In the genomic region with DNA sequence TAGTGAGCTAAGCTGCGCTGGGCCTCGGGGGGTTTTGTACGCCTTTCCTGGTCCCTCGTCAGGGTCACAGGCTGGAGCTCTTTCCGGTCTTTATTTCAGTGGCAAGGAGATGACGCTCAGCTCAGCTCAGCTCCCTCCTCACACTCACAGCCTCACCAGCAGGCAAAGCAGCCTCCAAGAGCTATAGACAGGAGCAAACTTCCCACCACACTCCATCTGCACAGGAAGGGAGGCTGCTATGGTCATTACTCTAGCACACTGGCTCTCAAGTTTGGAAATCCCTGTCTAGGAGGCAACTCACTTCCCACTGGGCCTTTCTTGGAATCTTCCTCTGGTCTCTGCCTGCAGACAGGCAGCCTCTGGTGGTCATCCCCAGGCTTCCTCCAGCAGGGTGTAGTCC, we compare ENCODE assay signal across 12 mouse cellular contexts.
DNase-seq lines count a peak whose midpoint lies in the region; ATAC-seq and TF ChIP-seq lines count a peak whose summit lies in the region.
"Had no signal": no experiment of that assay in that cellular context is flagged by ENCODE, and none has a peak within 500 bp of the region (broad histone marks: within the 10 kb centered on the region; RNA-seq: fewer than 3 reads in every experiment).

No protein-coding gene starts in this region.

- H3K4me2 ChIP-seq in hindbrain, embryonic 13.5 days = no peak overlapping the region
- no peak overlapping the region for H3K4me2 ChIP-seq in hindbrain, embryonic 12.5 days (replicated peaks)
- no peak overlapping the region for H3K4me2 ChIP-seq in lung, embryonic 15.5 days
- H3K4me2 ChIP-seq in heart, postnatal 0 days (ENCODE audit: low read depth, low read length) = no peak overlapping the region
- no peak overlapping the region for H3K4me2 ChIP-seq in stomach, postnatal 0 days (replicated peaks; ENCODE audit: low read depth)
- H3K4me2 ChIP-seq: forebrain, embryonic 13.5 days; hindbrain, embryonic 15.5 days; liver, embryonic 15.5 days had no signal

- no peak for DNase-seq in lung, adult 2 months
- DNase-seq in heart, postnatal 0 days (ENCODE audit: low spot score) = no peak
- DNase-seq in stomach, postnatal 0 days (ENCODE audit: low spot score) = no peak
- no peak for DNase-seq in spleen, postnatal 14 days (ENCODE audit: low spot score in 2 of 2)
- DNase-seq: cerebellum, adult 9-11 months; gastrocnemius, postnatal 25 days had no signal

- no peak for TF ChIP-seq CTCF in lung, adult 2 months (IDR thresholded peaks at IDR 0.05; ENCODE audit: insufficient read depth, low read length)
- TF ChIP-seq CTCF in heart, postnatal 0 days (IDR thresholded peaks at IDR 0.05; ENCODE audit: low read depth) = no peak
- no peak for TF ChIP-seq CTCF in stomach, postnatal 0 days (IDR thresholded peaks at IDR 0.05; ENCODE audit: low read depth)

- no peak overlapping the region for H3K9ac ChIP-seq in hindbrain, embryonic 13.5 days
- no peak overlapping the region for H3K9ac ChIP-seq in hindbrain, embryonic 12.5 days
- H3K9ac ChIP-seq in lung, embryonic 15.5 days = no peak overlapping the region
- H3K9ac ChIP-seq in heart, postnatal 0 days (replicated peaks; ENCODE audit: low read depth, low read length) = no peak overlapping the region
- H3K9ac ChIP-seq in stomach, postnatal 0 days (ENCODE audit: low read length) = no peak overlapping the region; the same call in 1 of the 2 replicates
- H3K9ac ChIP-seq: forebrain, embryonic 13.5 days; hindbrain, embryonic 15.5 days; liver, embryonic 15.5 days had no signal

- H3K9me3 ChIP-seq in hindbrain, embryonic 13.5 days = no peaks in the 10 kb centered on the region
- H3K9me3 ChIP-seq in hindbrain, embryonic 12.5 days (replicated peaks) = no peaks in the 10 kb centered on the region
- H3K9me3 ChIP-seq in lung, embryonic 15.5 days = no peaks in the 10 kb centered on the region
- no peaks in the 10 kb centered on the region for H3K9me3 ChIP-seq in heart, postnatal 0 days (replicated peaks; ENCODE audit: control insufficient read depth, low read length)
- no peaks in the 10 kb centered on the region for H3K9me3 ChIP-seq in stomach, postnatal 0 days (ENCODE audit: control insufficient read depth, low read length)
- H3K9me3 ChIP-seq: forebrain, embryonic 13.5 days; hindbrain, embryonic 15.5 days; liver, embryonic 15.5 days had no signal

- no peak for ATAC-seq in hindbrain, embryonic 13.5 days (ENCODE audit: low FRiP score)
- no peak for ATAC-seq in hindbrain, embryonic 12.5 days (ENCODE audit: low FRiP score)
- ATAC-seq in lung, embryonic 15.5 days (ENCODE audit: borderline replicate concordance, extremely low read depth, low FRiP score, low TSS enrichment) = no peak
- peak; percentile 57 for ATAC-seq in heart, postnatal 0 days (ENCODE audit: insufficient read depth, low read depth)
- no peak for ATAC-seq in stomach, postnatal 0 days (ENCODE audit: low FRiP score, low TSS enrichment)
- ATAC-seq: forebrain, embryonic 13.5 days had no signal

- TF ChIP-seq POLR2A in lung, adult 2 months (IDR thresholded peaks at IDR 0.05; ENCODE audit: borderline replicate concordance, extremely low read depth, low read depth, low read length) = no peak

- no peaks in the 10 kb centered on the region for H3K27me3 ChIP-seq in hindbrain, embryonic 13.5 days
- no peaks in the 10 kb centered on the region for H3K27me3 ChIP-seq in hindbrain, embryonic 12.5 days
- no peaks in the 10 kb centered on the region for H3K27me3 ChIP-seq in lung, embryonic 15.5 days
- no peaks in the 10 kb centered on the region for H3K27me3 ChIP-seq in heart, postnatal 0 days (ENCODE audit: control insufficient read depth, insufficient read depth, low read length)
- H3K27me3 ChIP-seq in stomach, postnatal 0 days (ENCODE audit: control insufficient read depth, insufficient read depth, low read length) = no peaks in the 10 kb centered on the region
- H3K27me3 ChIP-seq: forebrain, embryonic 13.5 days; hindbrain, embryonic 15.5 days; liver, embryonic 15.5 days had no signal

- no peak overlapping the region for H3K4me3 ChIP-seq in hindbrain, embryonic 13.5 days
- no peak overlapping the region for H3K4me3 ChIP-seq in hindbrain, embryonic 12.5 days
- H3K4me3 ChIP-seq in lung, embryonic 15.5 days = no peak overlapping the region
- no peak overlapping the region for H3K4me3 ChIP-seq in lung, adult 2 months (replicated peaks; ENCODE audit: extremely low read depth, low read depth, low read length)
- no peak overlapping the region for H3K4me3 ChIP-seq in heart, postnatal 0 days (ENCODE audit: low read depth, low read length)
- H3K4me3 ChIP-seq in stomach, postnatal 0 days (ENCODE audit: low read depth, low read length) = no peak overlapping the region
- H3K4me3 ChIP-seq: forebrain, embryonic 13.5 days; hindbrain, embryonic 15.5 days; liver, embryonic 15.5 days had no signal

- WGBS in hindbrain, embryonic 13.5 days = 75% methylated on average over 6 of the region's 6 CpGs
- WGBS in hindbrain, embryonic 12.5 days = 61% methylated on average over 6 of the region's 6 CpGs
- WGBS in lung, embryonic 15.5 days = 85% methylated on average over 6 of the region's 6 CpGs
- 84% methylated on average over 6 of the region's 6 CpGs for WGBS in lung, adult 2 months
- 68% methylated on average over 6 of the region's 6 CpGs for WGBS in heart, postnatal 0 days
- WGBS in stomach, postnatal 0 days = 81% methylated on average over 6 of the region's 6 CpGs

- peak overlapping the region; percentile 30; the same call in 1 of the 2 replicates for H3K27ac ChIP-seq in hindbrain, embryonic 13.5 days
- H3K27ac ChIP-seq in hindbrain, embryonic 12.5 days = no peak overlapping the region
- 0 out of 2 replicates have a peak overlapping the region, but pooled peaks have one; percentile 7 for H3K27ac ChIP-seq in lung, embryonic 15.5 days
- H3K27ac ChIP-seq in heart, postnatal 0 days (ENCODE audit: low read depth) = peak overlapping the region; percentile 82
- H3K27ac ChIP-seq in stomach, postnatal 0 days (replicated peaks) = peak overlapping the region; percentile 74
- H3K27ac ChIP-seq: forebrain, embryonic 13.5 days; hindbrain, embryonic 15.5 days; liver, embryonic 15.5 days had no signal

- TF ChIP-seq EP300 in heart, postnatal 0 days (IDR thresholded peaks at IDR 0.05; ENCODE audit: low read depth) = no peak
- TF ChIP-seq EP300 in stomach, postnatal 0 days (optimal IDR thresholded peaks at IDR 0.05) = no peak

- peaks cover 5% of the 10 kb centered on the region; the same call in 1 of the 2 replicates for H3K36me3 ChIP-seq in hindbrain, embryonic 13.5 days
- peaks cover 5% of the 10 kb centered on the region; the same call in 1 of the 2 replicates for H3K36me3 ChIP-seq in hindbrain, embryonic 12.5 days
- no peaks in the 10 kb centered on the region for H3K36me3 ChIP-seq in lung, embryonic 15.5 days
- H3K36me3 ChIP-seq in heart, postnatal 0 days (replicated peaks; ENCODE audit: control insufficient read depth, insufficient read depth, low read length) = no peaks in the 10 kb centered on the region
- no peaks in the 10 kb centered on the region for H3K36me3 ChIP-seq in stomach, postnatal 0 days (ENCODE audit: control insufficient read depth, insufficient read depth, low read length)
- H3K36me3 ChIP-seq: hindbrain, embryonic 15.5 days; liver, embryonic 15.5 days had no signal

- H3K4me1 ChIP-seq in hindbrain, embryonic 13.5 days (replicated peaks) = no peaks in the 10 kb centered on the region
- H3K4me1 ChIP-seq in hindbrain, embryonic 12.5 days = peaks cover 2% of the 10 kb centered on the region; the same call in 1 of the 2 replicates
- H3K4me1 ChIP-seq in lung, embryonic 15.5 days = no peaks in the 10 kb centered on the region
- peaks cover 5% of the 10 kb centered on the region for H3K4me1 ChIP-seq in lung, adult 2 months (ENCODE audit: control insufficient read depth, insufficient read depth, low read length)
- H3K4me1 ChIP-seq in heart, postnatal 0 days (ENCODE audit: control insufficient read depth, insufficient read depth) = peaks cover 30% of the 10 kb centered on the region
- no peaks in the 10 kb centered on the region for H3K4me1 ChIP-seq in stomach, postnatal 0 days (replicated peaks; ENCODE audit: control insufficient read depth, insufficient read depth)
- H3K4me1 ChIP-seq: hindbrain, embryonic 15.5 days had no signal
